Mouse (Mus musculus): Measurements from ENCODE around the gene Btbd1.
A peak's percentile ranks its signal among the peaks of the same experiment; 100 is the strongest.

Gene Btbd1

DNA sequence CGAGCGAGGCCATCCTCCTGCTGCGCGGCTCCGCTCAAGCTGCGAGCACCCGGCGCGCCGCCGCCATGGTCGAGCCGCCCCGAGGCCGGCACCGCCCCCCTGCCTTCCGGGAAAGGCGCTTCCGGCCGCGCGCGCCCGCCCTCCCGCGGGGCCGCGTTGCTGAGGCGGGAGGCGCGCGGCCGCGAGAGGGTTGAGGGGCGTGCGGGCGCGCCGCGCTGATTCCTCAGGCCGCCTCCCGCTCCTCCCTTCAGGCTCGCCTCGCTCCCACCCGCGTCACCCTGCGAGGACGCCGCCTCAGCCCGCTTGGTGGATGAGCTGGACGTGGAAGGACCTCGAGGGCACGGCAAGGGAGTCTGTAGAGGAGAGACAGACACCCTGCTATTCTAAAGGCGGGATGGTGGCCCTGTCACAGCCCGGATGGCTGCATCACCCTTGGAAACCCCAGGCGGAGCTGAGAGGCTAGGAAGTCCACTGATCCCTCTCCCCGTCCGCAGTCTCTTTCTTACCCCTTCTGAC, at the start of gene Btbd1:
Gene Btbd1 (minus strand): TSS at position 53 of the 516 bp plus-strand sequence.
- peak; percentile 85 to 89 for DNase-seq

DNA sequence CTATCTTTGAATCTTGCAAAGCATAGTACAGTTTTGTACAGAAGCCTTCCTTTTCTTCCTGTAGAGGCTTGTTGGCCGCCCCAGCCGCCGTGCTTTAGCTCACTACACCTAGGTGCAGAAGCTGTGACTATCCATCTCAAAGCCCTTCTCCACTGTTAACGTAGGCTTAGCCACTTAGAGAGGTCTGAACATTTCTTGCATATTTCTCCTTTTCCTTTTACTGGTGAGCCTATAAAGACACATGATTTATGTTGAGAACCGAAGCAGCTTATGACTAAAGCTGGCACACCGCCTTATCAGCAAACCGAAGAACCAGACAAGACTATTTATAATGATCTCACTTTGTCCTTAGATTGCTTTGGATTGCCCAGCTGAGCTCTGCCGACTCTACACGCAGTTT, 46.1 kb upstream of the Btbd1 start:
- no peak for DNase-seq

- no peak for DNase-seq
Measured at GRCm38 (mm10) chr7:81874636-81875035, 45.4 kb upstream of the Btbd1 start.

DNA sequence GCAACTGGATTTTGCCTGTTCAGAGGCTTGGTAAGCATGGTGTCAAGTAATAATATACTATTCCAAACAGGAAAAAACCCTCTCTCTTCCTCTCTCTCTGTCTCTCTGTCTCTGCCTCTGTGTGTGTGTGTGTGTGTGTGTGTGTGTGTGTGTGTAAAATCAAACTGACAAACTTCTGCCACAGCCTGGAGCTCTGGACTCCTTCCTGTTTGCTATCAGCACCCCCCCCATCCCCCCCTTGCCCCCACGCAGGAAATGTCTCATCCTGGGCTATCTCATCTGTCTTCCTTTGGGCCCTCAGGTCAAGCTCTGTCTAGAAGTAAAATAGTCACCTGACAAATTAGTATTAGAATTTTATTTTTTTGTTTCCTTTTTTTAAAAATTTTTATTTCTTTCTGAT, 44.6 kb upstream of the Btbd1 start:
- DNase-seq: no peak

GRCm38 (mm10) chr7:81872493-81873013, 43.3 kb upstream of the Btbd1 start:
- DNase-seq: no peak

DNA sequence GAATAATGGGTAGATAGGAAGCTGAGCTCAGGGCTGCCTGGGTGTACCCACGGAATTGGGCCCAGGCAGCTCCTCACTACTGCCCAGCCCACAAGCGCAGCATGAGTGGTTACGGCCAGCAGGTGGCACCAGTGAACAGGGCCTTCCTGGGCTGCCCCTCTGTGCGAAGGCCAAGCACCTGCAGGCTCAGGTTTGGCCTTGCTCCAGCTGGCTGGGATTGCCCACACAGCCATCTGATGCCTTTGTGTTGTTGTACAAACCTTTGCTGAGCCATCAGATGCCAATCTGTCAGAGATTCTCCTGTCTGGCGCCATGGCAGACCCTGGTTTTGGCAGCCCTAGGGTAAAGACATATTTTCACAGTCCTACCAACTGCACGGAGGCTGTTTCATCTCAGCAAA, 38.9 kb upstream of the Btbd1 start:
- DNase-seq: peak; percentile 78 to 79

- DNase-seq: no peak
Measured at GRCm38 (mm10) chr7:81867231-81867930, 38.1 kb upstream of the Btbd1 start.

DNA sequence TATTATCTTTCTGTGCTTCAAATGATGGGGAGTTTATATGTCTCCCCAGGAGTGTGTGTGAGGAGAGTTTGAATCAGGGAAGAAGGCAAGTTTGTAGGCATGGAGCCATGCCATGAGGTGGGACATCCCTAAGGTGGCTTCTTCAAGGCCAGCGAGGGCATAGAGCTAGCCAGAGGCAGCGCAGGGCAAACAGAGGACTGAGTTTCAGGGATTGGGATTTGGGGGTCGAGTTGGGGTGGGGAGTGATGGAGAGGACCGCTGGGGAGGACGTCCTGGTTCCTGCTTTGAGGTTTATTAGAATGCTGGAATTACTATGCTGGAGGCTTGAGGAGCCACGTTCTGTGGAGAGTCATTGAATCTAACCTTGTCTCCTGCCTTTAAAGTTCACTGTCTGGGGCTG, 36.7 kb upstream of the Btbd1 start:
- DNase-seq: no peak

DNA sequence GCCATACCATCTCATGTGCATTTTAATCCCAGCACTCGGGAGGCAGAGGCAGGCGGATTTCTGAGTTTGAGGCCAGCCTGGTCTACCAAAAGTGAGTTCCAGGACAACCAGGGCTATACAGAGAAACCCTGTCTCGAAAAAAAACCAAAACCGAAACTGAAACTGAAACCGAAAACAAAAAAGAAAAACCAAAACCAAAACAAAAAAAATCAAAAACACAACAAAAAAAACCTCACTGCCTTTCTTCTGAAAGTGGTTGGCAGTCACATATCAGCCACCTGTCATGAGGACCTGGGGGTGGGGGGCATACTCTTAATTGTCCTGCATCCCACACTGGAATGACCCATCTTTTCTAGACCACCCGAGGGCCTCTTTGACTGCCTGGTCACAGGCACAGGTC, 35.3 kb upstream of the Btbd1 start:
- no peak for DNase-seq

GRCm38 (mm10) chr7:81862587-81863583, 33.7 kb upstream of the Btbd1 start:
- peak; percentile 81 to 89 for DNase-seq

GRCm38 (mm10) chr7:81861921-81862320, 32.7 kb upstream of the Btbd1 start:
- no peak for DNase-seq

DNA sequence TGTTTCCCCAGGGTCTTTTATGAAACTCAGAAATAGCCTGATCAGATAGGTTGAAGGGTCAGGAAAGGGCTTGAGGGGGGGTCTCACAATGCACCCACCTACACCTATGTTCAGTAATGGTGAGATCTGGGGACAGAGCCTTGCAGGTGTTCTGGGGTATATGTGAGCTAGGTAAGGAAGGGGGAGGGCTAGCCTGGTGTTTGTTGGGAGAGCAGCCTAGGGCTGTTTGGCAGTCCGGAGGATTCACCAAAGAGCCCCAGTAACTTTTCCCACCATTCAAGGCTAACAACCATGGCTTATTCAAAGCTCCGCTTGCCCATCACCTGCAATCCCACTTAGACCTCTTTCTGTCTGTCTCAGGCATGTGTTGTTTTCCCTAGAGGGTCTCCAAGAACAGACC, 32.2 kb upstream of the Btbd1 start:
- DNase-seq: no peak

DNA sequence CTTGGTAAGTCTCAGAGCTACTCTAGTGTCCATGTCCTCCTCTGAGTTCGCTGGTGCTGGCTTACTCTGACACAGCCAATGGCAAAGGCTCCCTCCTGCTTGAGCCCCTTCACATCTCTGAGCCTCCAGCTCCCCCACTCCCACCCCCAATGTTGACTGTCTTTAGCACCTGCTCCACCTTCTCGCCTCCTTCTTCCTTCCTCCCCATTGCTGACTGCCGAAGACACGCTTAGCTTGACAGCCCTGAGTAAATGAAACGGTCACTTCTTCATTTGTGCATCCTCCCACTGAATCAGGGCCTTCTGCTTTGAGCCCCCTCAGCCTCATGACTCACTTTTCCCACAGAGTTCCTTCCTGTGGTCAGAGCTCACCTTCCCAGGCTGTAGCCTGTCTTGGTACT, 31.8 kb upstream of the Btbd1 start:
- peak; percentile 62 to 73 for DNase-seq

DNA sequence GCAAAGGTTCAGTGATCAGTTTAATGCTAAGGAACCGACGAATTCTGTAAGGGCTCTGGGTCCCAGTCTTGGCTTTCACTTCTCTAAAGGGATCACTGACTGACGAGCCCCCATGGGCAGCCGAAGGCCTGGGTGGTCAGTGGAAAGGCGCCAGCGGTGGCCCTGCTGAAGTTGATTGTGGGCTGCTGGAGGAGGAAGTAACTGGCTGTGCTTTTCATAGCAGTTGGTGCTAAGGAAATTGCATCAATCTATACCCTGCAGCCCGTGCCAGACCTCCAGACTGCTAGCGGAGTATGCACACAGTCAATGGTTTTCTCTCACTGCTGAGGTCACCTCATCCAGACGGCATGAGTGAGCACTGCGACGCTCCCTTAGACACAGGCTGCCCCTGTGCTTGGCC, 30.8 kb upstream of the Btbd1 start:
- peak; percentile 47 to 50 for DNase-seq

- DNase-seq: peak; percentile 46 to 64
Measured at GRCm38 (mm10) chr7:81858968-81859721, 29.9 kb upstream of the Btbd1 start, which contains the start of gene Tm6sf1. Gene Tm6sf1 (plus strand): TSS chr7:81859001.

DNA sequence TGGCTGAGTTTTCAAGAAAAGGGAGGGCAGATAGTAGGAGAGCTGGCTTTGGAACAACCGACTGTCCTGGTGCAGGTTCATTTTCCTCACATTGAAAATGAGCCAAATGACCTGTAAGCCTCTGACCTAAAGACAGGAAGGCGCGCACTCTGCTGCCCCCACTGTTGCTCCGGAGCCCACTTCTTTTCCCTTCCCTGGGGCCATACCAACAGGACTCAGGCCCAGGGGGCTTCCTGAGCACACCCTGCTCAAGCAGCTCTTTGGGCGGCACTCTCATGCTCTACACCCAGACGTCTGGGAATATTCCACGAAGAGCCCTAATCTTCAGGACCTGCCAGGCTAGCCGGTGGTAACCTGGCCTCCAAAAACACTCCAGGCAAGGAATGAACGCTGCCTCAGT, 29.0 kb upstream of the Btbd1 start:
- DNase-seq: no peak

DNA sequence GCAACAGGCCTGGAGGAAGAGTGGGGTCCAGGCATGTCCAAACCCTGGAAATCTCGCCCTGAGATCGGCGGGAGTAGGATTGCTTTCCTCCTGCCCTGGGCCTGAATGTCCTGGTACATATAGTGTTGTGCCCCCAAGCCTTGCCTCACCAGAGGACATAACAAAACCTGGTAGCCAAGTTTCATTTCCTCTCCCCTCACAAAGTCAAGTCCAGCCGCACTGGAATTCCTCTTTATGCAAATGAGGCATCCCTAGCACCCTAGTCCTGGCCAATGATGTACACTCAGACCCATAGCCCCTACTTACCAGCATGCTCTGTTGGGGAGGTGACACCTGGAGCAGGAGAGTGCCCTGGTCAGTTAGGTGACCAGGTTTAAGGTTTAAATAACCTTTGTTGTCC, 27.0 kb upstream of the Btbd1 start:
- no peak for DNase-seq

GRCm38 (mm10) chr7:81855694-81856093, 26.5 kb upstream of the Btbd1 start, which contains the start of gene Gm10160:
Gene Gm10160 (minus strand): TSS chr7:81855794.
- DNase-seq: no peak

- DNase-seq: no peak
Measured at GRCm38 (mm10) chr7:81854568-81855307, 25.5 kb upstream of the Btbd1 start.

DNA sequence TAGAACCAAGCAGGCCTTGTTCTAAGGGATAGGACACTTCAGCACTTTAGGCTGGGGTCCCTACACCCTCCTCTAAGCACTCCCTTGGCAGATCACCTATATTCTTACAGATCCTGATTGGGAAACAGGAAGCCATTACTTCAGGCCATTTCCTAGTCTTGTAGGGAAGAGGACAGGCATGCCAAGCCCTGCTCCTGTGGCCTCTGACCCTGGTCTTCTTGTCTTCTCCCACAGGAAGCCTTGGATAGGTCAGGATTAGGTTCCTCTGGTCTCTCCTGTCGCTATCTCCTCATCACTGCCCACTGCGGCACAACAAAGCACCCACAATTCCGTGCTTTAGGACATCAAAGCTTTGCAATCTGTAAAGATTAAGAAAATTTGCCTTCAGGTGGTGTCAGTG, 22.5 kb upstream of the Btbd1 start:
- DNase-seq: no peak

GRCm38 (mm10) chr7:81850171-81850570, 20.9 kb upstream of the Btbd1 start:
- DNase-seq: no peak

GRCm38 (mm10) chr7:81849633-81850032, 20.4 kb upstream of the Btbd1 start:
- DNase-seq: no peak
